Mouse (Mus musculus) heart, postnatal 0 days (tissue): ENCODE results near the gene Pttg1.

Experiments used
- CTCF ChIP-seq: IDR thresholded peaks from 2 replicates; pipeline ENCODE4 v1.5.1; 2016; ENCODE audit warnings: antibody characterized with exemption, control low read depth, low read depth
- EP300 ChIP-seq: IDR thresholded peaks from 2 replicates; pipeline ENCODE4 v1.6.1; 2016; ENCODE audit warnings: antibody characterized with exemption, low read depth

DNA sequence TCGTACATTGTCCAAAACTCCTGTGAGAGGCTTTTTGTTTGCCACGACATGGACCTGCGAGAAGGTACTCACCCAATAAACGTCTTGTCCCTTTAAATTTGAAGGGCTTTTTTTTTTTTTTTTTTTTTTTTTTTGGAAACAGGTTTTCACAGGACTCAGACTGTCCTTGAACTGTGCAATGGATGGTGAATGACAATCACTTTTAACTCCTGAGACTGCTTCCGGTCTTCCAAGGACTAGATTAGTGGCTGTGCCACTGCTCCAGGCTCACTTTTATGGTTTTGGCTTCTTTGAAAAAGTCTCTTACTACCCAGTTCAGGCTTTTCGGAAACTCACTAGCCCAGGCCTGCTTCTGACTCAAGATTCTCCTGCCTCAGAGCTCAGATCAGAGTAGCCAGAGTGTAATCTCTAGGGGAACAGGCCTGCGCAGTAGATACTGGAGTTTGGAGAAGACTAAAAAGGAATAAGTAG is 398 bp upstream of the Pttg1 start:
- TF ChIP-seq CTCF, result no peak
- no peak for TF ChIP-seq EP300
